Mouse (Mus musculus): Measurements from ENCODE around the gene Zfyve9. TPM values are rescaled to one million over a fixed set of nuclear protein-coding genes. Genes with fewer than 3 reads are reported as not detected.

The Zfyve9 gene
- polyA plus RNA-seq, 1 experiment, result 65.1 TPM

- TF ChIP-seq CTCF (IDR thresholded peaks at IDR 0.05; ENCODE audit: insufficient read depth, low read depth, low read length), result no peak
- no peak for TF ChIP-seq POLR2A (IDR thresholded peaks at IDR 0.05; ENCODE audit: insufficient read depth, low read depth, low read length)
- H3K27ac ChIP-seq (ENCODE audit: insufficient read depth, low read depth, low read length), result no peak overlapping the region
- 93% methylated on average over 3 of the region's 3 CpGs for WGBS
- no peak overlapping the region for H3K4me3 ChIP-seq (ENCODE audit: insufficient read depth, low read depth, low read length)
- H3K4me1 ChIP-seq (ENCODE audit: control insufficient read depth, insufficient read depth, low read length), result peaks cover 3% of the 10 kb centered on the region
Measured at GRCm38 (mm10) chr4:108746160-108746873, 34.3 kb downstream of the Zfyve9 start.

- H3K4me3 ChIP-seq (ENCODE audit: insufficient read depth, low read depth, low read length), result no peak overlapping the region
- TF ChIP-seq CTCF (IDR thresholded peaks at IDR 0.05; ENCODE audit: insufficient read depth, low read depth, low read length) (no peak), POLR2A (IDR thresholded peaks at IDR 0.05; ENCODE audit: insufficient read depth, low read depth, low read length) (no peak)
- H3K27ac ChIP-seq (ENCODE audit: insufficient read depth, low read depth, low read length), result no peak overlapping the region
- H3K4me1 ChIP-seq (ENCODE audit: control insufficient read depth, insufficient read depth, low read length), result 0 out of 2 replicates have a peak, but pooled peaks cover 3% of the 10 kb centered on the region
- 72% methylated on average over 3 of the region's 3 CpGs for WGBS
Measured at GRCm38 (mm10) chr4:108731582-108731981, 49.0 kb downstream of the Zfyve9 start.

- WGBS, result 63% methylated on average over 1 of the region's 1 CpGs
- H3K27ac ChIP-seq (ENCODE audit: insufficient read depth, low read depth, low read length), result no peak overlapping the region
- H3K4me1 ChIP-seq (ENCODE audit: control insufficient read depth, insufficient read depth, low read length), result 0 out of 2 replicates have a peak, but pooled peaks cover 3% of the 10 kb centered on the region
- no peak overlapping the region for H3K4me3 ChIP-seq (ENCODE audit: insufficient read depth, low read depth, low read length)
- TF ChIP-seq POLR2A (IDR thresholded peaks at IDR 0.05; ENCODE audit: insufficient read depth, low read depth, low read length) (no peak), CTCF (IDR thresholded peaks at IDR 0.05; ENCODE audit: insufficient read depth, low read depth, low read length) (no peak)
Measured at GRCm38 (mm10) chr4:108730450-108730849, 50.1 kb downstream of the Zfyve9 start.

- Histone ChIP-seq H3K27ac (ENCODE audit: insufficient read depth, low read depth, low read length) (no peak overlapping the region), H3K4me3 (ENCODE audit: insufficient read depth, low read depth, low read length) (no peak overlapping the region), H3K4me1 (ENCODE audit: control insufficient read depth, insufficient read depth, low read length) (0 out of 2 replicates have a peak, but pooled peaks cover 3% of the 10 kb centered on the region)
- no peak for TF ChIP-seq CTCF (IDR thresholded peaks at IDR 0.05; ENCODE audit: insufficient read depth, low read depth, low read length)
- TF ChIP-seq POLR2A (IDR thresholded peaks at IDR 0.05; ENCODE audit: insufficient read depth, low read depth, low read length), result no peak
- WGBS, result 96% methylated on average over 2 of the region's 2 CpGs
Measured at GRCm38 (mm10) chr4:108724102-108724501, 56.5 kb downstream of the Zfyve9 start.

GRCm38 (mm10) chr4:108721245-108721784 is 59.3 kb downstream of the Zfyve9 start:
- TF ChIP-seq POLR2A (IDR thresholded peaks at IDR 0.05; ENCODE audit: insufficient read depth, low read depth, low read length) (no peak), CTCF (IDR thresholded peaks at IDR 0.05; ENCODE audit: insufficient read depth, low read depth, low read length) (no peak)
- no peak overlapping the region for H3K4me3 ChIP-seq (ENCODE audit: insufficient read depth, low read depth, low read length)
- H3K4me1 ChIP-seq (ENCODE audit: control insufficient read depth, insufficient read depth, low read length), result no peaks in the 10 kb centered on the region
- 86% methylated on average over 3 of the region's 3 CpGs for WGBS
- no peak overlapping the region for H3K27ac ChIP-seq (ENCODE audit: insufficient read depth, low read depth, low read length)

- TF ChIP-seq CTCF (IDR thresholded peaks at IDR 0.05; ENCODE audit: insufficient read depth, low read depth, low read length), result no peak
- no peak for TF ChIP-seq POLR2A (IDR thresholded peaks at IDR 0.05; ENCODE audit: insufficient read depth, low read depth, low read length)
- H3K4me1 ChIP-seq (ENCODE audit: control insufficient read depth, insufficient read depth, low read length), result no peaks in the 10 kb centered on the region
- WGBS, result 72% methylated on average over 5 of the region's 5 CpGs
- no peak within 1 kb of the TSS for H3K4me3 ChIP-seq (ENCODE audit: insufficient read depth, low read depth, low read length)
- no peak within 1 kb of the TSS for H3K27ac ChIP-seq (ENCODE audit: insufficient read depth, low read depth, low read length)
Measured at GRCm38 (mm10) chr4:108719349-108719748, 61.2 kb downstream of the Zfyve9 start, which contains the start of gene 3110021N24Rik. Gene 3110021N24Rik, plus strand, starts transcription at chr4:108719649.

GRCm38 (mm10) chr4:108708209-108708608 is 72.4 kb downstream of the Zfyve9 start:
- TF ChIP-seq POLR2A (IDR thresholded peaks at IDR 0.05; ENCODE audit: insufficient read depth, low read depth, low read length) (no peak), CTCF (IDR thresholded peaks at IDR 0.05; ENCODE audit: insufficient read depth, low read depth, low read length) (no peak)
- WGBS, result 50% methylated on average over 5 of the region's 5 CpGs
- no peak overlapping the region for H3K27ac ChIP-seq (ENCODE audit: insufficient read depth, low read depth, low read length)
- H3K4me1 ChIP-seq (ENCODE audit: control insufficient read depth, insufficient read depth, low read length), result no peaks in the 10 kb centered on the region
- H3K4me3 ChIP-seq (ENCODE audit: insufficient read depth, low read depth, low read length), result no peak overlapping the region

- Histone ChIP-seq H3K27ac (ENCODE audit: insufficient read depth, low read depth, low read length) (no peak overlapping the region), H3K4me3 (ENCODE audit: insufficient read depth, low read depth, low read length) (no peak overlapping the region), H3K4me1 (ENCODE audit: control insufficient read depth, insufficient read depth, low read length) (no peaks in the 10 kb centered on the region)
- 56% methylated on average over 3 of the region's 3 CpGs for WGBS
- TF ChIP-seq POLR2A (IDR thresholded peaks at IDR 0.05; ENCODE audit: insufficient read depth, low read depth, low read length) (no peak), CTCF (IDR thresholded peaks at IDR 0.05; ENCODE audit: insufficient read depth, low read depth, low read length) (no peak)
Measured at GRCm38 (mm10) chr4:108696934-108697333, 83.7 kb downstream of the Zfyve9 start.

- Histone ChIP-seq H3K27ac (ENCODE audit: insufficient read depth, low read depth, low read length) (no peak overlapping the region), H3K4me3 (ENCODE audit: insufficient read depth, low read depth, low read length) (no peak overlapping the region)
- TF ChIP-seq CTCF (IDR thresholded peaks at IDR 0.05; ENCODE audit: insufficient read depth, low read depth, low read length) (no peak), POLR2A (IDR thresholded peaks at IDR 0.05; ENCODE audit: insufficient read depth, low read depth, low read length) (no peak)
Measured at GRCm38 (mm10) chr4:108691469-108691868, 89.1 kb downstream of the Zfyve9 start.

More at GRCm38 (mm10) chr4:108691469-108691868, 89.1 kb downstream of the Zfyve9 start:
- H3K4me1 ChIP-seq (ENCODE audit: control insufficient read depth, insufficient read depth, low read length), result no peaks in the 10 kb centered on the region
